Mouse (Mus musculus): ENCODE data around the gene Maff.

GRCm38 (mm10) chr15:79365068-79365467 is 18.6 kb downstream of the Maff start:
- TF ChIP-seq POLR2A (IDR thresholded peaks at IDR 0.05; ENCODE audit: insufficient read length, low read depth) (no peak), USF1 (IDR thresholded peaks at IDR 0.05; ENCODE audit: low read depth) (no peak), MYOG (IDR thresholded peaks at IDR 0.05; ENCODE audit: control insufficient read depth in 1 of 3, insufficient read depth in 1 of 3, insufficient read length in 2 of 3, low read depth in 2 of 3) (no peak), MAX (IDR thresholded peaks at IDR 0.05; ENCODE audit: low read depth) (no peak), E2F4 (IDR thresholded peaks at IDR 0.05; ENCODE audit: insufficient read depth) (no peak), TCF3 (IDR thresholded peaks at IDR 0.05; ENCODE audit: insufficient read length, low read depth) (no peak), TCF12 (IDR thresholded peaks at IDR 0.05; ENCODE audit: insufficient read depth, poor library complexity, severe bottlenecking) (no peak), SRF (IDR thresholded peaks at IDR 0.05; ENCODE audit: control insufficient read depth, insufficient read length, low read depth) (no peak), MYOD1 (IDR thresholded peaks at IDR 0.05; ENCODE audit: control insufficient read depth in 1 of 3, insufficient read length in 2 of 3, low read depth in 2 of 3) (no peak)
